Mouse (Mus musculus) megakaryocyte progenitor cell, adult 5-6 weeks (primary cell): ENCODE results near the gene Gm29666. TPM values are rescaled to one million over a fixed set of nuclear protein-coding genes. Genes with fewer than 3 reads are reported as not detected.
"Not testable (repeated sequence)": the region's sequence is repeated elsewhere in the genome, so short reads cannot be mapped to it uniquely, and the experiment has no call there.

Experiments used
- ATAC-seq: replicated peaks from 2 replicates; pipeline ENCODE4 v1.8.0; 2016; ENCODE audit warnings: mild to moderate bottlenecking, moderate TSS enrichment, inconsistent platforms; ENCODE audit not compliant: poor library complexity
- total RNA-seq, 2 experiments: library from RNA; stranded (forward) in 1 of 2; stranded (reverse) in 1 of 2; fragments of 157-497, 149-512 nt in 1 of 2; fragments of 200-1000 nt in 1 of 2; gene quantifications; 2 replicates each; pipeline versions ENCODE4 v1.2.3 to v1.2.4; 2015 to 2017

The Gm29666 gene
- total RNA-seq, 2 experiments from 2014 or later, result 0.25 TPM

GRCm38 (mm10) chr15:84913201-84913600, 6.6 kb downstream of the Gm29666 start:
- ATAC-seq, result no peak

- ATAC-seq, result no peak
Measured at GRCm38 (mm10) chr15:84903843-84904385, 15.9 kb downstream of the Gm29666 start.

- no peak for ATAC-seq
Measured at GRCm38 (mm10) chr15:84898077-84898476, 21.8 kb downstream of the Gm29666 start.

- ATAC-seq, result no peak
Measured at GRCm38 (mm10) chr15:84896664-84897063, 23.2 kb downstream of the Gm29666 start.

GRCm38 (mm10) chr15:84896216-84896615, 23.6 kb downstream of the Gm29666 start:
- ATAC-seq, result not testable (repeated sequence)

- peak; percentile 76 for ATAC-seq
Measured at GRCm38 (mm10) chr15:84891658-84892057, 28.2 kb downstream of the Gm29666 start.

GRCm38 (mm10) chr15:84891246-84891645, 28.6 kb downstream of the Gm29666 start:
- ATAC-seq, result no peak

GRCm38 (mm10) chr15:84888066-84888465, 31.8 kb downstream of the Gm29666 start:
- no peak for ATAC-seq

GRCm38 (mm10) chr15:84877029-84877815, 42.6 kb downstream of the Gm29666 start:
- no peak for ATAC-seq

- no peak for ATAC-seq
Measured at GRCm38 (mm10) chr15:84873867-84874266, 46.0 kb downstream of the Gm29666 start.

- no peak for ATAC-seq
Measured at GRCm38 (mm10) chr15:84873079-84873478, 46.8 kb downstream of the Gm29666 start.

GRCm38 (mm10) chr15:84871802-84872201, 48.0 kb downstream of the Gm29666 start:
- no peak for ATAC-seq

GRCm38 (mm10) chr15:84861911-84862310, 57.9 kb downstream of the Gm29666 start:
- ATAC-seq, result no peak

Other genes starting within 250 kb of the Gm29666 start
- gene Arhgap8, start 200.0 kb downstream of the Gm29666 start, total RNA-seq (2015), result not detected in 2 replicates
- gene Arhgap8, start 200.0 kb downstream of the Gm29666 start, total RNA-seq (2017), result not detected in 2 replicates
- 0.20 and 0.32 TPM in 2 replicates for gene Phf21b, start 64.0 kb downstream of the Gm29666 start, total RNA-seq (2015)
- 0.08 and 0.10 TPM in 2 replicates for gene Phf21b, start 64.0 kb downstream of the Gm29666 start, total RNA-seq (2017)
- gene Nup50, start 3.4 kb upstream of the Gm29666 start, total RNA-seq (2015), result 43.6 and 44.8 TPM in 2 replicates
- gene Nup50, start 3.4 kb upstream of the Gm29666 start, total RNA-seq (2017), result 87.7 and 99.3 TPM in 2 replicates
- 8.0 and 10.0 TPM in 2 replicates for gene 5031439G07Rik, start 68.5 kb upstream of the Gm29666 start, total RNA-seq (2015)
- gene 5031439G07Rik, start 68.5 kb upstream of the Gm29666 start, total RNA-seq (2017), result 11.7 and 17.7 TPM in 2 replicates
- not detected in 2 replicates for gene Upk3a, start 97.1 kb upstream of the Gm29666 start, total RNA-seq (2015)
- not detected in 2 replicates for gene Upk3a, start 97.1 kb upstream of the Gm29666 start, total RNA-seq (2017)
- gene Fam118a, start 108.9 kb upstream of the Gm29666 start, total RNA-seq (2015), result 12.4 and 12.5 TPM in 2 replicates
- gene Fam118a, start 108.9 kb upstream of the Gm29666 start, total RNA-seq (2017), result 10.5 and 20.9 TPM in 2 replicates
- gene Smc1b, start 211.9 kb upstream of the Gm29666 start, total RNA-seq (2015), result not detected in 2 replicates
- not detected in 2 replicates for gene Smc1b, start 211.9 kb upstream of the Gm29666 start, total RNA-seq (2017)
- gene Ribc2, start 212.0 kb upstream of the Gm29666 start, total RNA-seq (2015), result not detected in 2 replicates
- not detected in 2 replicates for gene Ribc2, start 212.0 kb upstream of the Gm29666 start, total RNA-seq (2017)